Mouse (Mus musculus) mouse embryonic stem cell (cell line): ENCODE data around the gene Cmtr2.

Experiments used
- in situ Hi-C, 2 experiments: fragments of 300-500 bp; cut with MboI; formaldehyde crosslinking; loops; 1 replicate in 1 of 2; 3 replicates in 1 of 2; pipeline ENCODE4 v1.14.3; 2019 to 2020; ENCODE audit warnings: low sequenced_read_pairs in 2 of 2, low pct_unique_long_range_greater_than_20kb in 1 of 2, mixed read lengths in 1 of 2; ENCODE audit not compliant: unreplicated experiment in 1 of 2

Cmtr2 gene

DNA sequence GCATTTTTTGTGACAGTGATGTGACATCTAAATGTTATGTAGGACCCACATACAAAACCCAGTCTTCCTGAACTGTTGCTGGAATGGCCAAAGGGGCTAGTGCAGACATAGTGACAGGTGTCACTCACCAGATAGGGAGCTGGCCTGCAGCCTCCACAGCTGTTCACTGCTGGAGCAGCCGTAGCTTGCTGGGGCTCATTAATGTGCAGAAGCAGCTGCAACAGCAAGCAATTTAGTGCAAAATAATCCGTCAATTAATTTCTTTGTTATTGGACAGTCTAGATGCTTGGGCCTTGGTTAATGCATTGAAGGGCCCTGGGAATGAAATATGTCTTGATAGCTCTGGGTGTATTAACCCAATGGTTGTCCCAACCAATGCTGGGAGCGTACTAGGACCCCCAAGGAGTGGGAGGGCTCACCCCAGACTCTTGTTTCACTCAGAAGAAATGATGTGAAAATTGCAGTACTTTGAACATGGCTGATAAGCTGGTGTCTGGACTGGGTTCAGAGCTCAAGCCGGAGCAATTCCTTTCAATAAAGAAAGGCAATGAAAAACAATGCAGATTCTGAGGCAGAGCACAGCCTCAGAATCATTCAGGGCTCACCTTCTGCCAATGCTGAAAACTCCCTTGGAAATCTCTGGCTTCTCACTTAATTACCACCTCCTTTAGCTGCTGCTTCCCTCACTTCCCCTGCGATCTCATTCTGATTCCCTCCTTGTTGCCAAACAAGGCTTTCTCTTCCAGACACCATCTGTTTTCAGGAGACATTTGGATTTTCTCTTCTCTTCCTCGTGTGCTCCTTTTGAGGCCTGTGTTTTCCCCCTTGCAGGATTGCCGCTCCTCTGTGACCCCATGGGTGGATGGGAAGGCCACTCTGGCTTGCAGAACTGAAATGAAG, 27.1 kb downstream of the Cmtr2 start:
- in situ Hi-C loops = no loop called here

DNA sequence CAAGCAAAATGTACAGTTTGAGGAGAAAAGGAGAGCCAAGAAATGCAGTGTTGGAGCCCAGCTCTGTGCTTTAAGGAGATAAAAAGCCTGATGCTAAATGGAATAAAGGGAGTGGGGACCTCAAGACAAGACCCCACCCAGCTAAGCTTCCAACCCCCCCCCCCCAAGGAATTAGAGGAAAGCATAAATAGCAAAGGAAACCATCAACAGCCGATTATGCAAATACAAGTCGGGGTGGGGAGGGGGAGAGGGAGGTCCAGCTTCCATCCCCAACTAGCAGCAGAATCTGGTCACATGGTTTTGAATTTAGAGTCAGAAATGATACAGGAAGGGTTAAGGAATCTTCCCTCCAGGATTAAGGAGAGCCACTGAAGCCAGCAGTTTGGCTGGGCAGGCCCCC, 29.1 kb downstream of the Cmtr2 start:
- in situ Hi-C loops = no loop called here

DNA sequence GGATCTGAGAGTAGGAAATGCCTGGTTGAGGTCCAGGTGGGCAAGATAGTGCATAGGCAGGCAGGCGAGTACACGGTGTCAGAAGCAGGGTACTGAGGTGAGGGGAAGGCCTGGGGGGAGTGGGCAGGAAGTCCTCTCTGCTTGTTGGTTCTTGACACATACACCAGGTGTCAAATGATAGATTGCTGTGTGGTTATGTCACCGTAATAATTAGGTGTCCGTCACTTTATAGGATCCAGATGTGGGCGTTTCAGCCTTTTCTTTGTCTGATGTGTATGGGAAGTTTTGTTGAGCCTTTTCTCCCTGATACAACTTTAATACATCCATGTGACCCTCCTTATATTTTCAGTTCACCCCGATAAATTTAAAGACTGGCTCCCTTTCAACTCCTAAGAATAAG, 31.8 kb downstream of the Cmtr2 start:
- in situ Hi-C loops = no loop called here

DNA sequence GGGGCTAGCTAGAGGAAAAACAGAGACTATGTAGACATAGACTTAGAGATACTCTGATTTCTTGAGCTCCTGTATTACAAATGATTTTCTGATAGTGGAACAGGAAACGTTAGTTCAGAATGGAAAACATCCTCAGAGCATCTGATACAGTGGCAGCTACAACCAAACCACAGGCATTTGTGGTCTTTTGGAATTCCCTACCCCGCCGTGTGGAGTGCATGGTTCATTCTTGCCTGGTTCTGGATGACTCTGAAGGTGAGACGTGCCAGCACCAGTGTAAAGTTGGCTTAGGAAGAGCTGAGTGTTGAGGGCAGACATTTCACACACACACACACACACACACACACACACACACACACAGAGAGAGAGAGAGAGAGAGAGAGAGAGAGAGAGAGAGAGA, 38.5 kb downstream of the Cmtr2 start:
- in situ Hi-C loops = no loop called here

DNA sequence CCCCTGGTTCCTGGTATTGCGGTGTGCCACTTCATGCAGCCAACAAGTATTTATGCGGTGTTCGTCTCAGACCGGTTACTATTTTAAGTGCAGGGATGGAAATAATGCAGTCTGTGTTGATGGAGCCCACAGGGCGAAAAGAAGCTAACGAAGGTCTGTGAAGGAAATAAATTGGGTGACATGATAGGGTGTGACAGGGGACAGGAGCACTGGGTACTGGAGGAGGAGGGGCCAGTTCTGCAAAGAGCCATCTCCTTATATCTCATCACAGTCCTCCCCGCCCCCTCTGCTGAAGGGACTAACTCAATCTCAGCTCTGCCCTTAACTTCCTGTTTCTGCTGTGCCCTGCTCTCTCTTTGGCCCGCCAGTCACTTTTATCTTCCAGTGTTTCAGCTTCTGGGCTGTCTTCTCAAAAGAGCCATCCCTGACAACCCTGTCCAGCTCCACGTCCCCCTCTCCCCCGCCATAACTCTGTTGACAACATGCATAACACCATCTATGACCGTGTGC, 50.4 kb downstream of the Cmtr2 start:
- in situ Hi-C loops = no loop called here

DNA sequence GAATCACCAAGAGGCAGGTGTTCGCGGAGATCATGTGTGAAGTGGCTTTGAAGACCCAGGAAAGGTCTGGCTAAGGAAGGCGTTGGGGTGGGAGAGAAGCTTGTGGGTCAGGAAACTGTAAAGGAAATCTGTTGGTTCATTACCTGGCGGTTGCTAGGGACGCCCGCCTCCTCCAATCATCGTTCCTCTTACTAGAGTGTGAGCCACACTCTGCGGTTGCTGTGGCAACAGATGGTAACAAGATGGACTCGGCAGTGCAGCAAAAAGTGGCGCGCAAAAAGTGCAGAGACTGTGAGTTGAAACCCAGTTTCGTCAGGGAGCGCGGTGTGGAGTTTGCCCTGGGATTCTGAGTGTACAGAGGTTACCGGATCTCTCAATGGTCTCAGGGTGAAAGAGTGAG, 51.3 kb downstream of the Cmtr2 start, which contains the start of gene Hydin:
Gene Hydin, plus strand, starts transcription at position 237 of the 400 bp plus-strand sequence.
- in situ Hi-C loops = no loop called here

DNA sequence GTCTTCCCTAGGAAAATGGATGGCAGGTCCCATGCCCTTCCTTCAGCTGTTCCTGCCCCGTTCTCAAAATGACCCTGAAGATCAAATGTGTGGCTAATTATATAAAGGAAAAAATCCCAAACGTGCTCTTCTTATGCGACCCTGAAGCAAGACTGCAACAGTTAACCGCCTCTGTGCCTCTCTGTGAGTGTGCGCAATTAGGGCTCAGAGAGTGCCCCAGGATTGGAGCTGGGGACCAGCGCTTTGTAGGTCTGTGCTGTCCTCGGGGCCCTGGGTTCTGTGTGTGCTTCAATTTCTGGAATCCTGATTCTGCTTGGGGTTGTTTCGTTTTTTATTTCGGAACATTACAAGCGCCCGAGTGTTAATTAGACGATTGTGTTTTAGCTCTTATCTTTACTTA, 51.8 kb downstream of the Cmtr2 start:
- in situ Hi-C loops = no loop called here

DNA sequence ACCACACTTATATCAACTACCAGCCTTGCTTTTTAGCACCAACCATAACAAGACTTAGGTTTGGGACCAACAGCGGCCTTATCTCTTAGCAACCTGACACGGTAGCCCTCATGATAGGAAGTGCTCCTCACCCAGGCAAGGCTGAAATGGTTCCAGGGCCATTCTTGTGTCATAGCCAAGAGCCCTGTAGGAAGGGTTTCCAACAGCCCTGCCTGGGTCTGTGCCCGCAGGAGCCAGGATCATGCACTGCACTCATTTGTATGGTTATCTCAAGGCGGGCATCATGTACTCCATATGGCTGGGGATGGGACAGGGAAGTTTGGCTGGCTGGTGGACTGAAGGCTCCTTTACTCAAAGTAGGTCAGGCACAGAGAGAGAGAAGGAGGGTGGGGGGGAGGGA, 55.2 kb downstream of the Cmtr2 start:
- in situ Hi-C loops = no loop called here

DNA sequence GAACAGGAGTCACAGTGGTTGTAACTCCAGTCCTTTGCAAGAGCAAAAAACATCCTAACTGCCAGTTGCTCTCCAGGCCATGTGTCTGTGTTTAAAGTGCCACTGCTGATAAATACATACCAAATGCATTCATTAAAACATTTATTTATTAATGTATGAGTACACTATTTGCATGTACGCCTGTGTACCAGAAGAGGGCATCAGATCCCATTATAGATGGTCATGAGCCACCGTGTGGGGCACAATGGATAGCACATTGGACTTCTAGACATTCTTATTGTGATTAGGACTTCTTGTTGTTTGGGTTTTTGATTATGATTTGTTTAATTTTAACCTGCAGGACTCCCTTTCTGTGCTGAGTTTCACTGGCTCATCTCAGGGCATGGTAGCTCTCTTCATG, 57.9 kb downstream of the Cmtr2 start:
- in situ Hi-C loops = no loop called here
